8 mouse cellular contexts compared by ENCODE assay signal in the genomic region with DNA sequence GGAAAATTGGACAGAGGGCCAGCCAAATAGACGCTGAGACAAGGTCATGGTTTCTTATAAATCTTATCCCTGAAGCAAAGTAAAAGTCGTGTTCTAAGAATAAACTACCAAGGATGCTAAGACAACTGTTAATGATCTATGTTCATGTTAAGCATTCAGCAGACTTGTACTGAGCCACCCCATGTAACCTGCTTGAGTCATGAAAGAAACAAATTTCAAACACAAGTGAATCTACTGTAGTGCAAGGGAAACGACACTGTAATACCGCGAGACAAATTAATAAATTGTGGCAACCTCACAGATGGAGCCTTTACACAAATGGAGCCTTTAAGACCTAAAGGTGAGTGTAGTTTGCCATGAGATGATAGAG. TPM values are rescaled to one million over a fixed set of nuclear protein-coding genes. Genes with fewer than 3 reads are reported as not detected.
DNase-seq lines count a peak whose midpoint lies in the region; ATAC-seq and TF ChIP-seq lines count a peak whose summit lies in the region.

No protein-coding gene starts in this region.

- peak overlapping the region; percentile 82 for H3K4me3 ChIP-seq in gastrocnemius, adult 2 months
- H3K4me3 ChIP-seq in neural tube, embryonic 11.5 days (ENCODE audit: low read depth, low read length) = no peak overlapping the region
- 0 out of 2 replicates have a peak overlapping the region, but pooled peaks have one; percentile 66 for H3K4me3 ChIP-seq in liver, embryonic 13.5 days (replicated peaks)

- peak; percentile 20; the same call in 1 of the 2 replicates for ATAC-seq in neural tube, embryonic 11.5 days (ENCODE audit: insufficient read depth, low FRiP score, low TSS enrichment)
- peak; percentile 8; the same call in 1 of the 2 replicates for ATAC-seq in liver, embryonic 13.5 days (ENCODE audit: low read depth)

- no peak for DNase-seq in gastrocnemius, adult 2 months
- DNase-seq in gastrocnemius, postnatal 4 days (ENCODE audit: low spot score in 2 of 2) = no peak
- DNase-seq in neural tube, embryonic 11.5 days (ENCODE audit: low spot score) = no peak
- DNase-seq in neural tube, embryonic 10.5 days (ENCODE audit: extremely low spot score, low spot score) = no peak
- DNase-seq in liver, embryonic 13.5 days = no peak
- no peak for DNase-seq in thymus, postnatal 10 days (ENCODE audit: low spot score in 2 of 2)
- DNase-seq in spleen, postnatal 10 days (ENCODE audit: low spot score in 2 of 2) = no peak
- DNase-seq in kidney, postnatal 25 days = no peak

- no peaks in the 10 kb centered on the region for H3K9me3 ChIP-seq in neural tube, embryonic 11.5 days (ENCODE audit: control insufficient read depth, low read length)
- H3K9me3 ChIP-seq in liver, embryonic 13.5 days (replicated peaks) = no peaks in the 10 kb centered on the region

- intact Hi-C loops in gastrocnemius, adult 2 months (cut with DNase I) = loop anchor here (5.0 kb wide), 1 partner anchor 47 kb away; a partner anchor contains a TSS

- H3K27ac ChIP-seq in gastrocnemius, adult 2 months = no peak overlapping the region
- H3K27ac ChIP-seq in neural tube, embryonic 11.5 days (ENCODE audit: low read depth, low read length) = no peak overlapping the region
- no peak overlapping the region for H3K27ac ChIP-seq in liver, embryonic 13.5 days

- peaks cover 4% of the 10 kb centered on the region; the same call in 1 of the 2 replicates for H3K4me1 ChIP-seq in neural tube, embryonic 11.5 days (ENCODE audit: control insufficient read depth, insufficient read depth, low read length)
- peaks cover 9% of the 10 kb centered on the region for H3K4me1 ChIP-seq in liver, embryonic 13.5 days (replicated peaks)

- 31% methylated on average over 5 of the region's 5 CpGs for WGBS in neural tube, embryonic 11.5 days
- 27% methylated on average over 5 of the region's 5 CpGs for WGBS in liver, embryonic 13.5 days (ENCODE audit: insufficient replicate concordance)

- H3K9ac ChIP-seq in neural tube, embryonic 11.5 days (ENCODE audit: low read length) = no peak overlapping the region
- no peak overlapping the region for H3K9ac ChIP-seq in liver, embryonic 13.5 days

- no peaks in the 10 kb centered on the region for H3K27me3 ChIP-seq in neural tube, embryonic 11.5 days (ENCODE audit: control insufficient read depth, insufficient read depth, low read length)
- no peaks in the 10 kb centered on the region for H3K27me3 ChIP-seq in liver, embryonic 13.5 days

- no peaks in the 10 kb centered on the region for H3K36me3 ChIP-seq in neural tube, embryonic 11.5 days (ENCODE audit: control insufficient read depth, insufficient read depth, low read length)
- H3K36me3 ChIP-seq in liver, embryonic 13.5 days = no peaks in the 10 kb centered on the region

- TF ChIP-seq CTCF in gastrocnemius, adult 2 months (IDR thresholded peaks at IDR 0.05) = no peak

- no peak overlapping the region for H3K4me2 ChIP-seq in neural tube, embryonic 11.5 days (ENCODE audit: low read depth)
- H3K4me2 ChIP-seq in liver, embryonic 13.5 days = peak overlapping the region; percentile 77

RNA-seq across cellular contexts. Expression of a gene that starts 0.3 kb away (rescaled TPM):
- total RNA-seq in gastrocnemius, adult 2 months (2021) = 1 to 10 TPM; 2.5 TPM
- 10 to 100 TPM in 1 of 2 experiments, 1 to 10 TPM in 1; 9.1 to 11.4 TPM for total RNA-seq in gastrocnemius, postnatal 4 days (2021)
- polyA plus RNA-seq in neural tube, embryonic 11.5 days (2014; fragmentation: Nextera tagmentation; extraction: Ambion mirVana) = 73.8 and 84.4 TPM in 2 replicates
- polyA plus RNA-seq in liver, embryonic 13.5 days (2015; fragmentation: Nextera tagmentation; extraction: Ambion mirVana) = 19.6 and 20.1 TPM in 2 replicates

RNA-seq across cellular contexts. Expression of a gene that starts 48.0 kb away (rescaled TPM):
- 1 to 10 TPM; 3.4 to 4.4 TPM for total RNA-seq in gastrocnemius, adult 2 months (2021)
- 1 to 10 TPM; 8.3 to 9.6 TPM for total RNA-seq in gastrocnemius, postnatal 4 days (2021)
- 11.2 and 13.2 TPM in 2 replicates for polyA plus RNA-seq in neural tube, embryonic 11.5 days (2014; fragmentation: Nextera tagmentation; extraction: Ambion mirVana)
- 4.0 and 4.2 TPM in 2 replicates for polyA plus RNA-seq in liver, embryonic 13.5 days (2015; fragmentation: Nextera tagmentation; extraction: Ambion mirVana)
